Mouse (Mus musculus): ENCODE results near the gene P3h1.

DNA sequence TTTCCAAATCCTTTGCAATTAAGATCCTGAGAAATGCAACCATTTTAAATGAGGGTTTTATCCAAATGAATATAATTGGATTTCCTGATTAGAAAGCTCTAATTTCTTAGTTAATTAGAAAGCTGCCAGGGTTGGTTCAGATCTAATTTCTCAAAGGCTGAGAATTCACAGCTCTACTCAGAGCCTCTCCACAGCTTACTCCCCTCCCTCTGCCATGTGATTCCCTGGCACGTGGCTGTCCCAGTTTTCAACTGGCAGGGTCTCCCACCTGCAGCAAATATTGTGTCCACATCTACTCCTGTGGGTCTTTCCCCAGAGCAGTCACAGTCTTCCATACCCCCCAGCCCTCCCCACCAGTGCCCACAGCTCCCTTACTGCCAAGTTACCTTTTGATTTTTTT lies 49.2 kb upstream of the P3h1 start:
- no peak for TF ChIP-seq CTCF (IDR thresholded peaks at IDR 0.05)
- no peak for TF ChIP-seq POLR2A (IDR thresholded peaks at IDR 0.05; ENCODE audit: insufficient read depth, low read depth, low read length)
- TF ChIP-seq EP300 (IDR thresholded peaks at IDR 0.05; ENCODE audit: insufficient read depth, low read depth, low read length): no peak

Measured in heart, adult 2 months (tissue).